Mouse (Mus musculus): ENCODE results near the gene Nsun4.
A peak's percentile ranks its signal among the peaks of the same experiment; 100 is the strongest.

Gene Nsun4

GRCm38 (mm10) chr4:116053399-116053961 lies at the start of gene Nsun4:
Gene Nsun4, minus strand, starts transcription at chr4:116053876.
- peak; percentile 94 to 95 for DNase-seq (ENCODE audit: low spot score in 2 of 2)

- DNase-seq (ENCODE audit: low spot score in 2 of 2) = no peak
These were observed 47.3 kb upstream of the Nsun4 start for GRCm38 (mm10) chr4:116100959-116101358.

GRCm38 (mm10) chr4:116097211-116097610 lies 43.5 kb upstream of the Nsun4 start:
- DNase-seq (ENCODE audit: low spot score in 2 of 2) = no peak

GRCm38 (mm10) chr4:116096291-116096690 lies 42.6 kb upstream of the Nsun4 start:
- no peak for DNase-seq (ENCODE audit: low spot score in 2 of 2)

GRCm38 (mm10) chr4:116088510-116089249 lies 35.0 kb upstream of the Nsun4 start:
- DNase-seq (ENCODE audit: low spot score in 2 of 2) = no peak

GRCm38 (mm10) chr4:116077240-116078095 lies 23.8 kb upstream of the Nsun4 start:
- no peak for DNase-seq (ENCODE audit: low spot score in 2 of 2)

GRCm38 (mm10) chr4:116076369-116077231 lies 22.9 kb upstream of the Nsun4 start:
- DNase-seq (ENCODE audit: low spot score in 2 of 2) = peak in 1 of 2 experiments; percentile 24

GRCm38 (mm10) chr4:116075631-116076368 lies 22.1 kb upstream of the Nsun4 start:
- peak; percentile 65 to 73 for DNase-seq (ENCODE audit: low spot score in 2 of 2)

GRCm38 (mm10) chr4:116074861-116075620 lies 21.4 kb upstream of the Nsun4 start, which contains the start of the genes Uqcrh and Lrrc41:
Gene Uqcrh, minus strand, starts transcription at chr4:116075071.
Gene Lrrc41, plus strand, starts transcription at chr4:116075269.
- DNase-seq (ENCODE audit: low spot score in 2 of 2) = peak; percentile 96

- no peak for DNase-seq (ENCODE audit: low spot score in 2 of 2)
These were observed 20.5 kb upstream of the Nsun4 start for GRCm38 (mm10) chr4:116074145-116074675.

GRCm38 (mm10) chr4:116073146-116073545 lies 19.5 kb upstream of the Nsun4 start:
- DNase-seq (ENCODE audit: low spot score in 2 of 2) = no peak

- no peak for DNase-seq (ENCODE audit: low spot score in 2 of 2)
These were observed 16.4 kb upstream of the Nsun4 start for GRCm38 (mm10) chr4:116070116-116070515.

GRCm38 (mm10) chr4:116063855-116064254 lies 10.2 kb upstream of the Nsun4 start:
- no peak for DNase-seq (ENCODE audit: low spot score in 2 of 2)

GRCm38 (mm10) chr4:116059012-116059726 lies 5.5 kb upstream of the Nsun4 start:
- DNase-seq (ENCODE audit: low spot score in 2 of 2) = no peak

- no peak for DNase-seq (ENCODE audit: low spot score in 2 of 2)
These were observed 3.9 kb upstream of the Nsun4 start for GRCm38 (mm10) chr4:116057559-116057958.

- DNase-seq (ENCODE audit: low spot score in 2 of 2) = peak; percentile 35 to 57
These were observed 966 bp downstream of the Nsun4 start for GRCm38 (mm10) chr4:116052526-116053293.

- DNase-seq (ENCODE audit: low spot score in 2 of 2) = no peak
These were observed 4.5 kb downstream of the Nsun4 start for GRCm38 (mm10) chr4:116049211-116049610.
